Mouse (Mus musculus): ENCODE measurements around the gene Acsm2. TPM values are rescaled to one million over a fixed set of nuclear protein-coding genes. Genes with fewer than 3 reads are reported as not detected.
A peak's percentile ranks its signal among the peaks of the same experiment; 100 is the strongest.

Gene Acsm2
- total RNA-seq (2022) = not detected

DNA sequence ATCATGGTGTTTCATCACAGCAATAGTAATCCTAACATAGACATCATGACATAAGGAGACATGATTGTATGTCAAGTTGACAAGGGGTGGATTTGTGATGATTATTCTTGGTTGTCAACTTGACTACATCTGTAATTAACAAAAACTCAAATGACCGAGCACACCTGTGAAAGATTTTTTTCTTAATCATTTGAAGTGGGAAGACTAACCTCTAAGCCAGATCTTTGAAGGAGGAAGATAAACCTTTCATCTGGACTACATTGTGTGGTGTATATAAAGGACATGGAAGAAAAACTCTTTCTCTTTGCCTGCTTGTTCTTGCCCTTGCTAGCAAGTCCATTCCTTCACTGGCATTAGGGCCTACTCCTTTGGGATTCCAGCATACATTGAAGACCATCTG, at the start of gene Acsm2:
Gene Acsm2, plus strand, starts transcription at position 301 of the 400 bp plus-strand sequence.
- no peak for DNase-seq (ENCODE audit: low spot score in 2 of 2)

DNA sequence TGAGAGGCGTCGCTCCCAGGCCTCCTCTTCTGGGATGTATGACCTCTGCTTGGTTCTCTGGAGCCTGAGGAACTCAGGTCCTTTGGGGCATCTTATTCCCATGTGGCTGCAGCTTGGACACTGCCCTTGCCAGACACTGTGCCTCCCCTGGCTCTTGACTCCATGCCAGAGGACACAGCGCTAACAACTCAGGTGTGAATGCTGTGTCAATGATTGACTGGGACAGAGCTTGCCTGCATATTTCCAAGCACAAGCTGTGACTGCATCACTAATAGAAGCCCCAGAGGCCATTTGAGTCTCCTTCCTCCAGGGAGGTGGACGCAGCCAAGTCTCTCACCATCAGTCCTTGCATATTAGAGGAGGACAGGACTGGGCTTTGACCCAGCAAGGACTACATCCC, 43.0 kb upstream of the Acsm2 start:
- no peak for DNase-seq (ENCODE audit: low spot score in 2 of 2)

DNA sequence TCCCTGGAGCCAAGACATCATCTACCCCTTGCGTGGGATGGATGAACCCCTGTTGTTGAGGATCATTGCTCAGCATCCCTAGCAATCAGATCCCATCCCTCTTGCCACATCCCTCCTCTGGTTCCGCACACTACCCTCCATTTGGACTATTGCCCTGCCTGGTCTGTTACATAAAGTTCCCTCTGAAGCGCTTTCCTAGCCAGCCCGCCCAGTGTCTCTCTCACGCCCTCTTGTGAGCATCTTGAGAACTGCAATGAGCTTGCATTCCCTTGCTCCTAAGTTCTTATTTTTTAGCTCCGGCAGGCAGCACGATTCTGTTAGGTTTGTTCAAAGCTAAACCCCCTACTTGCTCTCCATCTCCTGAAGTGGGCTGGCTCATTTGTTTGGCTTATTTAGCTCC, 41.1 kb upstream of the Acsm2 start:
- peak; percentile 10 to 23 for DNase-seq (ENCODE audit: low spot score in 2 of 2)

DNA sequence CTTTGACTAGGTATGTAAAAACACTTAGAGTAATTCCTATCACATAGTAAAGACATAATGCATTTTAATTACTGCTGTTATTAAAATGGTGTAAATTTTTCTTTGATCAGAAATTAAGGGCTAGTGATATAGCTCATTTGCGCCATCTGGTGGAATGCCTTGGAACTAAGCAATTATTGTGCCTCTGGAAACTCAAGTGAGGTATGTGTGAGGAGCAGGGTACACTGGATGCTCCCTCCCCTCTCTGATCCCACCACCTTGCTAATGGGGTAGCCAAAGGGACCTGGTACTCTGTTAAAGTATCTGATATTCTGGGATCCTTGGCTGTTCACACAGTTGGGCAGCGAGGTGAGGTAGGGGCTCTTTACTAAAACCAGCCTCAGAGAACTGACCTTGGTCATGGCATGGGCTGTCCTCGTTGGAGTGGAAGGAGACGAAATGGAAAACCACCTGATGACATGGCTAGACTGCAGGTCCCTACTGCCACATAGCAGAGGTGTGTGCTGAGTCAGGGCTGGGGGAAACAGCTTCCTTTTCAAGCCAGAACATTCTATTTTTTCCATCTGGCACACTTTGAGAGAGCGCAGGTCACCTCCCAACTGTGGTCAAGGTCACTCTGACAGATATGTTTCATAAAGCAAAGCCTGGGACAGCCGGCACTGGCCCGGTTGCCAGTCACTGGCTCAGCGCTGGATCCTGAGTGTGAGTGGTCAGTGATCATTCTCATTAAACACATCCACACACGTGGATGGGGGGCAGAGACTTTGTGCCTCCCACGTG, 38.5 kb upstream of the Acsm2 start:
- peak in 1 of 2 experiments; percentile 60 for DNase-seq (ENCODE audit: low spot score in 2 of 2)

DNA sequence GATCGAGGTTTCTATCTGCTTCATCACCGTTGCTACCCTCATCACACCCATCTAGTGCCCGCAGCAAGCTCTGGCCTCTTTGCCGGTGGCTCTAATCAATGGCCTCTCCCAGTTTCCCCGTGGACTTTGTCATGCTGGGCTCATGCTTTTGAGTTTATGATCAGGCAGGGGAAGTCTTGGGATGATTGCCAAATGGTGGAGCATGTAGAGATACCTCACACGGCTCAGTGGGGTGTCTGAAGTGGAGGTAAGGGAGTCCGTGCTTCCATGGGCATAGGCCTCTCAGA, 37.9 kb upstream of the Acsm2 start:
- no peak for DNase-seq (ENCODE audit: low spot score in 2 of 2)

DNA sequence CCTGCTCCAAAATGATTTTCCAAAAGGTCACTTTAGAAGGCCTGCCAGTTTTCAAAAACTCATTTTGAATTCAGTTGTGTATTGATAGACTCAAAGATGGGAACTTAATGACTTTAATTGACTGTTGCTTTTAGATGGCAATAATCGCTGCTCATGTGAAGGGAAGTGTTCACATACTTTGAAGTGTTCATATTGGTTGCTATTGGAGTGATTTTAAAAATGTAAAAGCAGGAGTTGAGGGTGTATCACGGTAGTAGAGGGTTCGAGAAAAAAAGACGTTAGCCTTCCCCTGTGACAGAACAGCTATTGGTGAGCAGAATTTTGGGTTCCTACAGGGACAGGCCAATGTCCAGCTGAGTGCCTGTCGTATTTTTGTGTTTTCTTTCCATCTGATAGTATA, 35.0 kb upstream of the Acsm2 start, which contains the start of gene Acsm5:
Gene Acsm5, plus strand, starts transcription at position 301 of the 400 bp plus-strand sequence.
- no peak for DNase-seq (ENCODE audit: low spot score in 2 of 2)

DNA sequence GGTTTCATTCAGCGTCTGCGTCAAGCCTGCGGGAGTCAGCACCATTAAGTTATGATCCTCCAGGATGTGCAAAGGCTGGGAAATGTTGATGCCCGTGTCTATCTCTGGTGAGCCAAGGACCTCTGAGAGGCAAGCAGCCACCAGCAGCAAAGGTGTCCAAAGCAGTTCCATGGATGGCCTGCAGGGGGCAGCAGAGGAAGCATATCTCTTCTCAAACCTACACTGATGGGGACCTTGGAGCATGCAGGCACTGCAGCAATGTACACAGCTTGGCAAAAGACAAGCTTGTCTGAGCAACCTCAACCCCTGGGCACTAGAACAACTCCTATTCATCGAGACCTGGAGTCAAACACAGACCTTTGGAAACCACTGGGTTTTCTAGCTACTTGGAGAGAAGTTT, 34.5 kb upstream of the Acsm2 start:
- DNase-seq (ENCODE audit: low spot score in 2 of 2) = peak; percentile 38 to 86

DNA sequence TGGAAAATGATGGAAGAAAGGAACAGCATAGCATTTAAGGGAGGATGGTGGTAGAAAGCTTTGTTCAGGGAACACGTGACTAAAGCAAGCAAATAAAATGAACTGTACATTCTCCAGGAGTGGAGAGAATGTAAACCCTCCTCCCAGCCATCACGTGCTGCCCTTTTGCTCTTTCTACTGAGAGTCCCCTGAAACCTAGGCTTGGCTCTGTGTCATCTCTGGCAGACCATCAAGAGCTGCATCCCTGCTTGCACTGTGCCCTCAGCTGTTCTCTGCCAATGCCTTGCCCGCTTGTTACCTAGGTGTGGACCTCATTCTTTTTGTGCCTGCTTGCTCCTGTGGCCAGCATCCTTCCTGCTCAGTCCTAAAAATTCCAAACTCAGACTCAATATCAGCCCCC, 32.3 kb upstream of the Acsm2 start:
- no peak for DNase-seq (ENCODE audit: low spot score in 2 of 2)

DNA sequence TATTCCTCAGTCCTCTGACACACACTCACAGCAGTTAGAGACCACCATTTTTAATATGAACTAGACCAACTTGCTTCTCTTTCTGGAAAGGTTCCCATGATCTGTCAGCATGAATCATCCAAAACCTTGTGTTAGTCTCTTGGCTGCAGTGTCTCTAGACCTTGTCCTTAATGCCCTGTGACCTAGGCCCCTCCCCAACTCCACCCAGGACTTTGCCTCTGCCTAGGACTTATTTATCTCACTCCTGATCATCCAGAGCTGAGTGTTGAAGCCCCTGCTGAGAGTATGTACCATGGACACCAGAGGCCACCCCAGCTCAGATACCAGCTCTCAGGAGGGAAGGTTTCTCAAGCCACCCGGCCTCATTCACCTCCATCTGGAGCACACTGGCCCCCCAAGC, 31.8 kb upstream of the Acsm2 start:
- no peak for DNase-seq (ENCODE audit: low spot score in 2 of 2)

DNA sequence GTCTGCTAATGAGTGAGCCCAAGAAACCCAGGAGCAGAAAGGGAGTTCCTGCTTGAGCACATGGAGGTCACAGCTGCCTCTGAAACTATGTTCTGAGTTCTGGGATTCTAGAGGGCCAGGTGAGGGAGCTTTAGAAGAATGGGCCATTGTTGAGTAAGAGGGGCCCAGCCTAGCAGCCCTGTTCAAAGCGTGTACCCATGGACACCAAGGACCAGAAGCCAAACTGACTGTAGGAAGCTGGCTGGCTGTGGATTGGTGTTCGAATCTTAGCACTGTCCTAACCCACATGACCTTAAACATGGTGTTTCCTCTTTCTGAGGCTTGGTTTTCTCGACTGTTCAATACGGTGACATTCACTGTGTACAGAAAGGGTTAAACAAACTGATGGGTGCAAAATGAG, 30.8 kb upstream of the Acsm2 start, which contains the start of gene Pdilt:
Gene Pdilt, minus strand, starts transcription at position 101 of the 400 bp plus-strand sequence.
- DNase-seq (ENCODE audit: low spot score in 2 of 2) = no peak

DNA sequence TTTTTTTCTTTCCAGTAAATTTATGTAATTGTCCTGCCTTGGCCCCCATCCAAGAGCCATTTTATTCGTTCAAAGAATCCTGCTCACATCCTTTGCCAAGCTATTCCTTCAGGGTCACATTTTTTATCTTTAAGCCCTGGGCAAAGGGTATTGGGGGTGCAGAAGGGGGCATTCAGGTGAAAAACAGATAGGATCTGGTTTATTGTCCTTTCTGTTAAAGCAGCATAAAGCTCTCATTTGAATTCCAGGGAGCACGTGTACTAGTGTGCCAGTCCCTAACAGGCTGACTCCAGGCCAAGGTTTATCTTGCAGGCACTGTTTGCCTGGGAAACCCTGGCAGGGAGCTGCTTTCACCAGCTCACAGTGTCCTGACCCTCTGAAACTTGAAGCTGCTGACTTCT, 28.3 kb upstream of the Acsm2 start:
- no peak for DNase-seq (ENCODE audit: low spot score in 2 of 2)

DNA sequence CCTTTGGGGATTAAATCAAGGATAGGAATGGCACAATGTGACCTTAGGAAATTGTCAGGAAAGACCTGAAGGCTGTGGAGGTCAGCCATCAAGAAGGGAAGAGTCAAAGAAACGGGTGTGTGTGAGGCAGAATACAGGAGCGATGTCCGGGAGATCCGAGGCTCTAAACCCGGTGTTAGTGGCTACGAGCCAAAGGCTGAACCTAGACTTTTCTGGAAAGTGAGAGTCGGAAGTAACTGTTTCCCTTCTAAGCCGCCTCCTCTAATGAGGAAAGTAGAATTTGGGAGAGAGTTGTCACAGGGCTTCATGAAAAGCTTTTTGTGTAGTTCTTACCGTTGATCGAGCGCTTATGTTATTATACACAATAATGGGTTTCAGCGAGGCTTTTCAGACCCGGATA, 27.7 kb upstream of the Acsm2 start:
- DNase-seq (ENCODE audit: low spot score in 2 of 2) = no peak

DNA sequence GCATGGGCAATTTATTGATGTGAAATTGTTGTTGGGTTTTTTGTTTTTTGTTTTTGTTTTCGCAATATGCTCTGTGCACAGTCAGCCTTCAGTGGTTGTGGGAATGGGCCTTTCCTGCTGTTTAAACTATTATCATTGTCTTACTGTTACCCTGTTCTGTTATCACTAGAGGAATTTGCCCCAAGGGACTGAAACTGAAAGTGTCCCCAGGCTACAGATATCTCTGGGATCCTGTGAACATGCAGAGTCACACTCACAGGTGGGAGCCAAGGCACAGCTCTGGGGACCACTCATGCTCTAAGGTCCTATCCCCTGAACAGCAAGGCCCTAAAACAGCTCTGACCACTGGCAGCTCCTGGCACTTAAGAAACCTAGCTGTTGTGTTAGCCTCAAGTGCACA, 27.0 kb upstream of the Acsm2 start:
- no peak for DNase-seq (ENCODE audit: low spot score in 2 of 2)

DNA sequence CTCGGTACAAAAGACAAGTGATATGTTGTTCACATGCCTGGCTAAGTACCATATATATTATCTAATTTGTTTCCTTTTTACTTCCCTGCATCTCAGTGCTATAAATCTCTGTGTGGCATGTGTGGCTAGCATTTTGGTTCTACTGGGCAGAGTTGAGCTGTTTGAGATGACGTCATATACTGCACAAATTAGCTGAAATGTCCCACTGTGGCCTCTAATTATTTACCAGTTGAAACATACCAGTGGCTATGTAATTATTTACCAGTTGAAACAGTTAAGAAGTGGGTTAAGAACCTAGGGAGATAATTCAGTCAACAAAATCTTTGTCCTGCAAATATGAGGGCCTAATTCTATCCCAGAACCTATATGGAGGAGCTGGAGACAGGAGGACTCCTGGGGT, 26.6 kb upstream of the Acsm2 start:
- no peak for DNase-seq (ENCODE audit: low spot score in 2 of 2)

DNA sequence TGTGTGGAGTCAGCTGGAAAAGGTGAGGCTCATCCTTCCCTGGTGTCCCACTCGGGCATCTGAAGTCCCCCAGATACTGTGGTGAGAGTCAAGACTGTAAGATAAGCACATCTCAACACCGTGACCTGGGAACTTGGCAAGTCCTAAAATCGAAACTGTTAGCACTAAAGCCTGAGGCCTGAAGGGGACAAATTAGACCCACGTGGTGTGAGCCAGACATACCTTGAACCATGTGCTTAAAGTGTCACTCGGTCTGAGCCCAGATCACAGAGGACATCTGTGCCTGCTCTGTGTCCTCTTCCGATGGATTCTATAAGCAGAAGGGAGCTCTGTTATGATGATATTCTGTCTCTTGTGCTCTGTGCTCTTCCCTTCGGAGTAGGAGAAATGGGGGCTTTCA, 25.5 kb upstream of the Acsm2 start:
- DNase-seq (ENCODE audit: low spot score in 2 of 2) = no peak

DNA sequence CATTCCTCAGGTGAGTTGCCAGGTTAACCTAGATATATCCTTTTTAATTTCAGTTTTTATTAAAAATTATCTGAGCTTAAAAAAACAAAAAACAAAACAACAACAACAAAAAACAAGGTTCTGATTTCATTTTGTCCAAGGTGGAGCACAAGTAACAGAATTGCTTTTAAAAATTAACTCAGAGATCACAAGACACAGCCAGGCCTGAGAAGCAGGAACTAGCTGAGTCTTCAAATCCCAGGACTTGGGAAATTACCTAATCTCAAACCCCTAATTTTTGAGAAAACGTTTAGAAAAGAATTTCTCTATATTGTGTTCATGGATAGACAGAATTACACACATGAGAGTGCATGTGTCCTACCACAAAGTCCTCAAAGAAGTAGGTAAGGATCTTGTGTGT, 21.2 kb upstream of the Acsm2 start:
- no peak for DNase-seq (ENCODE audit: low spot score in 2 of 2)

DNA sequence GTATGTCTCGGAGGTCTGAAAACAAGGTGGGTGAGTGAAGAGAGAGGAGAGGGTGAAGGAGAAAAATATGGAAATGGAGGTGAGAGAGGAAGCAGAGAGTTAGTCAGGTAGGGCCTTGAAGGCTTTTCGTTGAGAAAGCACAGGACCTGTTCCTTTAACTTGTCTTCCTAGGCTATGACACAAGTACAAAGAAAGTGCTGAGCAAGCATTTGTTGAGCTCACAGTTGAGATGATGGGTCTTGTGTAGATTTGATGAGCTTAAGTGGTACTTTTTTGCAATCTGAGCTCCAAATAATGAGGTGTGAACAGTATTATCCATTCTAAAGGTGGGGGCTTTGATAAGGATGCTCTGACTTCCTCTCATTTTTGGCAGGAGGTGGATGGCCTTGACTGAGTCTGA, 19.8 kb upstream of the Acsm2 start:
- DNase-seq (ENCODE audit: low spot score in 2 of 2) = no peak

DNA sequence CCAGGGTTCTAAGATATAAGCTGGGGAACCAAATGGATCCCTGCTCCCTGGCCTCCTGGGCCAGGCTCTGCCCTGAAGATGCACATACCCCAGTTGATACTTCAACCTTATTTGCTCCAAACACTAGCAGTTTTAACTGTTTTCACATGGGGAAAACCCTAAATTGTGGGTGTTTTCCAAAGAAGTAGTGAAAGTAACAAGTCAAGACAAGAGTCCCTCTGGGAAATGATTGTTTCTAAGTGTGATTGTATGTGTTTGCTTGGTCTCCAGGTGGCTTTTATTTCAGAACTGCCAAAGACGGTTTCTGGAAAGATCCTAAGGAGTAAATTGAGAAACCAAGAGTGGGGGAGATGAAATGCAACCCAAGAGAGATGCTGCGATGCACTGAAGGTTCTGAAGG, 11.7 kb upstream of the Acsm2 start:
- no peak for DNase-seq (ENCODE audit: low spot score in 2 of 2)

DNA sequence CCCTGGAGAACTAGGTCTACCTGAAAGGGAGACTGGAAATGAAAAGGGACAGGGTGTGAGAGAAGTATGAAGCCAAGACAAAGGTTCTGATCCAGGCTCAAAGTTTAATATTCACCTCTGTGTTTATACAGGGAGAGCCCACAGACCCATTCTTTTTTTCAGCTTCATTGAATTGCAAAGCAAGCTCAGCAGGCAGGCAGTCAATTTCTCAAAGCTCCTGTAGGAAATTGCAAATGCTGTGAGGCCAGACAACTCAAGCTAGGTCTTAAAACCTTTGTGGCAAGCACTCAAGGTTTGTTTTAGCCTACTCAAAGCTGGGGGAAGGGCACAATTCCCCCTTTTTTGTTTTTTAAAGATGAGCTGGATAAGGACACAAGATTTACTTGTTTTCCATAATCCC, 8.6 kb upstream of the Acsm2 start:
- DNase-seq (ENCODE audit: low spot score in 2 of 2) = no peak

DNA sequence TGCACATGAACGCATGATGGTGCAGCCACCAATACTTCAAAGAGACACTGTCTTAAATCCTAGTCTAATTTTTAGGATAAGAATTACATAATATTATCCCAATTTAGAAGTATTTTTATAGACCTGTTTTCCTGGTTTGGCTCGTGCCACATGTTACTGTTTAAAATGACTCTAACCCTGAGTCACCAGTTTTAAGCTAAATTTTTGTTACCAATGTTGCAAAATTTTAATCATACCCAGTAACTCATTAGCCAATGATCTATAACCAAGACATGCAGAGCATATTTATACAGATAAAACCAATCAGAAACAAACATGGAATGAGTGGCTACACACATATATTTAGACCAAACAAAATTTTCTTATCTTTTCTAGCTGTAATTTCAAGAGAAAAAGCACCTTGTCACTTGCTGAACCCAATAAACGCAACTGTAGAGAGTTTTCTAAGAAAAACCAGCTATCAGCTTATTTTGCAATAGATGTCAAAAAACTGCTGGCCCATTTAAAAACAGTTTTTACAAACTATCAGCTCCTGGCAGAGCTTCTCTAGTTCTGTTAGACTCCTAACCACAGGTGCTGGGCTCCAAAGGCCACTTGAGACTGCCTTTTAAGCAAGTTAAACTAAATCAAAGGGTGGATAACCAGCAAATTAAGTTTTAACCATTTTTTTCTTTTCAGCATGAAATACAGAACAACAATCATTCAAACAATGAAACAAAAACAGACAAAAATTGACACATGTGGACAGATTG, 3.5 kb upstream of the Acsm2 start:
- DNase-seq (ENCODE audit: low spot score in 2 of 2) = no peak

DNA sequence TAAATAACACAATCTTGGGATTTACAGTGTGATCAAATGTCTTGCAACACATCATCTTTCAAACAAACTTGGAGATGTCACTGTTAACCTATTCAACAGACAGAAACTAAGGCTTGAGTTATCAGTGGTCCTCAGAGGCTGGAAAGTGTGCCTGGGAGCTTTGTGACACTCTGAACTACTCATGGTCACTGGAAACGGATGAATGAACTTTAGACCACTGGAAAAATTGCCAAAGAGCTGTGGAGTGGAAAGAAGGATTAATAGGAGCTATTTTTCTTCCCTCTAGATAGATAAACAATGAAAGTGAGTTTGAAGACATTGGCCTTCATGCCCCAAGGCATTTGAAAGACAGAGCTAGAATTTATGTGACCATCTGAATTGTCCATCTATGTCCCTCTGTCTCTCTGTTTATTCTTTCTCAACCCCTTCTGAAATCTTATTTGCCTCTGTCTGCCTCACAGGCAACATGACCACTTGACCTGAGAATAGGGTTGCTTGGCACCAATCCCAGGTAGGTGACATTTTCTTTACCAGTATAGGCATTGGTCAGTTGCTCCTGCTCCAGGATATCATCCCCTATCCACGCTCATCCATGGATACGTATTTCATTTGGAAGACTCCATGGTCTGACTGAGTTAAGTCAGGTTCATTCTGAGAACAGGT, 5.8 kb downstream of the Acsm2 start:
- DNase-seq (ENCODE audit: low spot score in 2 of 2) = no peak

DNA sequence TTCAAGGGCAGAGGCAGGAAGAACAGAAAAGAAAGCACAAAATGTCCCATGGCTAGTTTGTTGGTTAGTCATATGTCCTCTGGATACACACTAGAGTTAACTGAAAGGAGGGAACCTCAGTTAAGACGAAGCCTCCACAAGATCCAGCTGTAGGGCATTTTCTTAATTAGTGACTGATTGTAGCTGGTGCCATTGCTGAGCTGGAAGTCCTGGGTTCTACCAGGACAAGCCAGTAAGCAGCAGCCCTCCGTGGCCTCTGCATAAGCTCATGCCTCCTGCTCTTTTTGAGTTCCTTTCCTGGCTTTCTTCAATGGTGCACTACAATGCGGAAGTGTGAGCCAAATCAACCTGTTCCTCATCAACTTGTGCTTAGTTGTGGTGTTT, 6.3 kb downstream of the Acsm2 start:
- DNase-seq (ENCODE audit: low spot score in 2 of 2) = no peak

DNA sequence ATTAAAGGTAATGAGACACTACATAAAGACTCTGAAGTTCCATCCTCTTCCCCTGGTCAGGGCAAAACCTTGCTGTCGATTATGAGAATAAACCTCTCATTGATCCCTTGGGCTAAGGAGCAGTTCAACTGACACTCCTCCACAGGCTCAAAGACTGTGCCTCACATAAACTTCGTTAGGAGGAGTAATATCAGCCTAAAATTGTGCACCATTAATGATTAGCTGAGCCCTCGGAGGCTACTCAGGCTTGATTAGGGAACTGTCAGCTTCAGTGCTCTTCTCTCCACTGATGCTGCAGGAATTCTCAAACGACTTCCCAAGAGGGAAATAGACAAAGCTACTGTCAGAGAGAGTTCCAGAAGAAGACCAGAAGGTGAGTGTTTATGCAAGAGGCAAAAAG, 7.3 kb downstream of the Acsm2 start:
- DNase-seq (ENCODE audit: low spot score in 2 of 2) = no peak
